Mouse (Mus musculus) lung, embryonic 15.5 days (tissue): Measurements from ENCODE around the gene Dock1. TPM values are rescaled to one million over a fixed set of nuclear protein-coding genes. Genes with fewer than 3 reads are reported as not detected.

ENCODE experiments used
- ATAC-seq: fragments of 200-750 bp; cut with Nextera tagmentation; 2 replicates; pipeline ENCODE4 v1.8.0; 2017; ENCODE audit warnings: moderate number of reproducible peaks, borderline replicate concordance; ENCODE audit not compliant: low FRiP score, low TSS enrichment; ENCODE audit errors: extremely low read depth
- H3K27ac ChIP-seq: fragments of 300-500 bp; sonication (generic); 2 replicates; pipeline ENCODE4 v1.5.1; 2015; ENCODE audit warnings: moderate library complexity, mild to moderate bottlenecking, inconsistent platforms
- H3K27me3 ChIP-seq: fragments of 300-500 bp; sonication (generic); 2 replicates; pipeline ENCODE4 v1.6.1; 2015; ENCODE audit warnings: inconsistent platforms
- H3K36me3 ChIP-seq: fragments of 300-500 bp; sonication (generic); 2 replicates; pipeline ENCODE4 v1.6.1; 2015; ENCODE audit warnings: inconsistent platforms
- H3K4me1 ChIP-seq: fragments of 300-500 bp; sonication (generic); 2 replicates; pipeline ENCODE4 v1.6.1; 2015; ENCODE audit warnings: inconsistent platforms
- H3K4me2 ChIP-seq: fragments of 300-500 bp; sonication (generic); 2 replicates; pipeline ENCODE4 v1.6.1; 2015; ENCODE audit warnings: inconsistent platforms, mild to moderate bottlenecking, moderate library complexity
- H3K4me3 ChIP-seq: fragments of 300-500 bp; sonication (generic); 2 replicates; pipeline ENCODE4 v1.5.1; 2015; ENCODE audit warnings: mild to moderate bottlenecking, inconsistent platforms
- H3K9ac ChIP-seq: fragments of 300-500 bp; sonication (generic); 2 replicates; pipeline ENCODE4 v1.6.1; 2015; ENCODE audit warnings: inconsistent platforms
- H3K9me3 ChIP-seq: fragments of 300-500 bp; sonication (generic); 2 replicates; pipeline ENCODE4 v1.6.1; 2016; ENCODE audit warnings: inconsistent platforms
- WGBS: fragments of 180-500 bp; shearing (Covaris S2); methylation state at CpG from one replicate; pipeline ENCODE4 v1.1.7; 2015; 5-methylcytosine and 5-hydroxymethylcytosine counted together
- polyA plus RNA-seq: library from polyadenylated mRNA; unstranded; fragments of >200 nt; fragmentation: Nextera tagmentation; extraction: Ambion mirVana; gene quantifications from 2 replicates; pipeline ENCODE4 v1.2.1, GENCODE M21; 2015

Dock1 gene
- polyA plus RNA-seq, 1 experiment from 2014 or later = 43.7 TPM

DNA sequence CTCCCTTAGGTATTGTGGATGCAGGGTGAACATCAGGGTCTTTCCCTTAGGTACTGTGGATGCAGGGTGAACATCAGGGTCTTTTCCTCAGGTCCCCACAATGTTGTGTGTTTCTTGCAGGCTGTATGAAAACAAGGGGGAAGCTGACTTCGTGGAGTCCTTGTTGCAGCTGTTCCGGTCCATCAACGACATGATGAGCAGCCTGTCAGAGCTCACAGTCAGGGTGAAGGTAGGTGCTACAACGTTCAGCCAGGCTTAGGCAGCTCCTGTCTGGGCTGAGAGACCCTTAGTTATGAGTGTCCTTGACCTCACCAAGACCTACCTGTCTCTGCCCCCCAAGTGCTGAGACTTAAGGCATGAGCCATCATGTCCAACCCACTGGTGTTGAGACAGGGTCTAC, 134.0 kb downstream of the Dock1 start:
- Histone ChIP-seq H3K27me3 (no peaks in the 10 kb centered on the region), H3K4me3 (no peak overlapping the region), H3K36me3 (peaks cover 49% of the 10 kb centered on the region), H3K9ac (no peak overlapping the region), H3K9me3 (no peaks in the 10 kb centered on the region), H3K4me2 (no peak overlapping the region), H3K4me1 (no peaks in the 10 kb centered on the region), H3K27ac (no peak overlapping the region)
- WGBS = 90% methylated on average over 4 of the region's 4 CpGs
- ATAC-seq = no peak

DNA sequence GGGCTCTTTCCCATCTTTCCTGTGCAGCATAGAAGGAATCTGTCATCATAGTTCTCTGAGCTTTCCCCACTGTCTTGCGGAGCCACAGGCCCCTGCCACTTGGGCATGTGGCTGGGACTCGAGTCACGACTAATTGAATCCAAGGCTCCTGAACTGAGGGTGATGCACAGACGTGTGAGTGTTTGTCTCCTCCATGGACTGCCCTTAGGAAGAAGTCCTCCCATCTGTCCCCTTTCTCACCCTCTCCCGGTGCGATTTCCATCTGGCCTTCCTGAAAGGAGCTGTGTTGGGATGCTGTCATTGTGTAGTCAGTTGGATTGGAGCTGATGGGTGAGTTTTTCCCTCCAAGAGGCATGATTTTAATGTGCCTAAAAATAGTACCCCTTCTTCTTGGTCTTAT, 136.3 kb downstream of the Dock1 start:
- 75% methylated on average over 6 of the region's 6 CpGs for WGBS
- H3K9me3 ChIP-seq = no peaks in the 10 kb centered on the region
- H3K27me3 ChIP-seq = no peaks in the 10 kb centered on the region
- H3K4me1 ChIP-seq = no peaks in the 10 kb centered on the region
- no peak for ATAC-seq
- no peak overlapping the region for H3K4me2 ChIP-seq
- no peak overlapping the region for H3K27ac ChIP-seq
- peaks cover 49% of the 10 kb centered on the region for H3K36me3 ChIP-seq
- H3K4me3 ChIP-seq = no peak overlapping the region
- no peak overlapping the region for H3K9ac ChIP-seq

DNA sequence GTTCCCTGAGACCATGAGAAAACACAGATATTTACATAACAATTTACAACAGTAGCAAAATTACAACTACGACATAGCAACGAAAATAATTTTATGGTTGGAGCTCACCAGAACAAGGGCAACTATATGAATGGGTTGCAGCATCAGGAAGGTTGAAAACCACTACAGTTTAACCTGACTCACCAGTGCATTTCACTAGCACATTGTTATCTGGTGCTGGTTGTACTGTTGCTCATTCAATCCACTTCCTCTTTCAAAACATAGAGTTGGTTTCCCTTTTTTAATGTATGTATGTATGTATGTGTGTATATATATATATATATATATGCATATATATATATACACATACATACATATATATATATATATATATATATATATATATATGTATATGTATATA, 138.0 kb downstream of the Dock1 start:
- Histone ChIP-seq H3K4me3 (no peak overlapping the region), H3K27me3 (no peaks in the 10 kb centered on the region), H3K9me3 (no peaks in the 10 kb centered on the region), H3K27ac (no peak overlapping the region), H3K9ac (no peak overlapping the region), H3K36me3 (peaks cover 42% of the 10 kb centered on the region), H3K4me2 (no peak overlapping the region), H3K4me1 (no peaks in the 10 kb centered on the region)
- 91% methylated on average over 2 of the region's 2 CpGs for WGBS
- ATAC-seq = no peak

- no peak overlapping the region for H3K4me2 ChIP-seq
- H3K9me3 ChIP-seq = no peaks in the 10 kb centered on the region
- no peak for ATAC-seq
- H3K27ac ChIP-seq = no peak overlapping the region
- H3K36me3 ChIP-seq = peaks cover 41% of the 10 kb centered on the region
- WGBS = 95% methylated on average over 6 of the region's 6 CpGs
- H3K4me1 ChIP-seq = no peaks in the 10 kb centered on the region
- no peak overlapping the region for H3K9ac ChIP-seq
- H3K27me3 ChIP-seq = no peaks in the 10 kb centered on the region
- H3K4me3 ChIP-seq = no peak overlapping the region
Observed at GRCm38 (mm10) chr7:134809241-134809975, 139.0 kb downstream of the Dock1 start.

GRCm38 (mm10) chr7:134818471-134818870, 148.0 kb downstream of the Dock1 start:
- H3K27ac ChIP-seq = no peak overlapping the region
- H3K27me3 ChIP-seq = no peaks in the 10 kb centered on the region
- no peak overlapping the region for H3K4me3 ChIP-seq
- WGBS = 97% methylated on average over 5 of the region's 5 CpGs
- no peaks in the 10 kb centered on the region for H3K9me3 ChIP-seq
- no peak for ATAC-seq
- no peak overlapping the region for H3K4me2 ChIP-seq
- 0 out of 2 replicates have a peak, but pooled peaks cover 3% of the 10 kb centered on the region for H3K4me1 ChIP-seq
- H3K36me3 ChIP-seq = 0 out of 2 replicates have a peak, but pooled peaks cover 6% of the 10 kb centered on the region
- no peak overlapping the region for H3K9ac ChIP-seq

- Histone ChIP-seq H3K4me3 (no peak overlapping the region), H3K9ac (no peak overlapping the region), H3K27ac (no peak overlapping the region), H3K9me3 (no peaks in the 10 kb centered on the region), H3K36me3 (0 out of 2 replicates have a peak, but pooled peaks cover 6% of the 10 kb centered on the region), H3K27me3 (no peaks in the 10 kb centered on the region), H3K4me1 (0 out of 2 replicates have a peak, but pooled peaks cover 3% of the 10 kb centered on the region), H3K4me2 (no peak overlapping the region)
- WGBS = 32% methylated on average over 1 of the region's 1 CpGs
- no peak for ATAC-seq
Observed at GRCm38 (mm10) chr7:134821264-134821663, 150.8 kb downstream of the Dock1 start.

GRCm38 (mm10) chr7:134822006-134822405, 151.6 kb downstream of the Dock1 start:
- Histone ChIP-seq H3K9me3 (no peaks in the 10 kb centered on the region), H3K4me1 (0 out of 2 replicates have a peak, but pooled peaks cover 3% of the 10 kb centered on the region), H3K27me3 (no peaks in the 10 kb centered on the region), H3K4me3 (no peak overlapping the region), H3K27ac (no peak overlapping the region), H3K4me2 (no peak overlapping the region), H3K9ac (no peak overlapping the region), H3K36me3 (0 out of 2 replicates have a peak, but pooled peaks cover 3% of the 10 kb centered on the region)
- 43% methylated on average over 3 of the region's 3 CpGs for WGBS
- no peak for ATAC-seq

DNA sequence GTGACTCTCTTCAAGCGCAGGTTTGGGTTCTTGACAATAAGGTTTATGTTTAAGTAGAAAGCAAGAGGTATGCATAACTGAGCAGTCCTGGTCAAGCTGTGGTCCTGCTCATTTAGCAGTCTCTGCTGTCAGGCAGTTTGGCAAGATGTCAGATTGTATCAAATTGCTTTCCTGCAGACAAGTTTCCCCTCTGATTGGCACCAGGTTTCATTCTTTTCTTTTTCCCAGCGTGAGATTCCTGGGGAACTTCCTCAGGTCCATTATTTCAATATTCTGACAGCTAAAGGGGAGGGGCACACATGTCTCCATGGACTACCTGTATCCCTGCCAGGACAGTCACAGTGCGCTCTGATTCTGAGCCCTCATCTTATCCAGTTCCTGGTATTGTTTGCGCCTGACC, 153.4 kb downstream of the Dock1 start:
- Histone ChIP-seq H3K4me3 (no peak overlapping the region), H3K36me3 (no peaks in the 10 kb centered on the region), H3K4me1 (0 out of 2 replicates have a peak, but pooled peaks cover 3% of the 10 kb centered on the region), H3K27me3 (no peaks in the 10 kb centered on the region), H3K9me3 (no peaks in the 10 kb centered on the region), H3K4me2 (no peak overlapping the region), H3K9ac (no peak overlapping the region), H3K27ac (no peak overlapping the region)
- WGBS = 64% methylated on average over 4 of the region's 4 CpGs
- no peak for ATAC-seq

- Histone ChIP-seq H3K4me3 (no peak overlapping the region), H3K27ac (no peak overlapping the region), H3K9me3 (no peaks in the 10 kb centered on the region), H3K9ac (no peak overlapping the region), H3K4me1 (no peaks in the 10 kb centered on the region), H3K36me3 (no peaks in the 10 kb centered on the region), H3K4me2 (no peak overlapping the region), H3K27me3 (no peaks in the 10 kb centered on the region)
- ATAC-seq = no peak
- 91% methylated on average over 2 of the region's 2 CpGs for WGBS
Observed at GRCm38 (mm10) chr7:134840066-134840465, 169.6 kb downstream of the Dock1 start.

DNA sequence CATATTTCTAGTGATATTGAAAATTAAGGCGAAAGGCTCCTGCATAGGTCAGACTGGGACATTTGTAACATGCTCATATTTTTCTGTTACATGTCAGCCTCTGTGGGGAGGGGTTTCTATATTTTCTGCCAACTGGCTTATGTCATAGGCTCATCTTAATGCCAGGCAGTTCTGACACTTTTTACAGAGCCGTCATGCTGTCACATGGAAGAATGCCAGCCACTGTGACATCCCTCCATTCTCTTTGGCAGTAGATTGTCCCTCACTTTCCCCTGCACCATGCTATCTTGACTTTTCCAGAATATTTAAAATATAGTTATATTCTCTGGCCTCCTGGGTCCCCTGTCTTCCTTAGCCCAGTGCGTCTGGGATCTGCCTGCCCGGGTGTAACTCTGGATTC, 172.3 kb downstream of the Dock1 start:
- H3K9ac ChIP-seq = no peak overlapping the region
- no peak overlapping the region for H3K27ac ChIP-seq
- no peak overlapping the region for H3K4me3 ChIP-seq
- no peaks in the 10 kb centered on the region for H3K27me3 ChIP-seq
- H3K9me3 ChIP-seq = no peaks in the 10 kb centered on the region
- WGBS = 75% methylated on average over 4 of the region's 4 CpGs
- no peak overlapping the region for H3K4me2 ChIP-seq
- no peaks in the 10 kb centered on the region for H3K4me1 ChIP-seq
- no peaks in the 10 kb centered on the region for H3K36me3 ChIP-seq
- ATAC-seq = no peak

- 74% methylated on average over 6 of the region's 6 CpGs for WGBS
- Histone ChIP-seq H3K9me3 (no peaks in the 10 kb centered on the region), H3K36me3 (no peaks in the 10 kb centered on the region), H3K27me3 (no peaks in the 10 kb centered on the region), H3K9ac (no peak overlapping the region), H3K4me3 (no peak overlapping the region), H3K27ac (no peak overlapping the region), H3K4me2 (no peak overlapping the region), H3K4me1 (no peaks in the 10 kb centered on the region)
- no peak for ATAC-seq
Observed at GRCm38 (mm10) chr7:134862000-134862399, 191.5 kb downstream of the Dock1 start.

GRCm38 (mm10) chr7:134864175-134864574, 193.7 kb downstream of the Dock1 start:
- Histone ChIP-seq H3K9ac (no peak overlapping the region), H3K9me3 (no peaks in the 10 kb centered on the region), H3K4me2 (no peak overlapping the region), H3K36me3 (no peaks in the 10 kb centered on the region), H3K27ac (no peak overlapping the region), H3K4me1 (no peaks in the 10 kb centered on the region), H3K27me3 (no peaks in the 10 kb centered on the region), H3K4me3 (no peak overlapping the region)
- WGBS = 75% methylated on average over 2 of the region's 2 CpGs
- ATAC-seq = no peak
